In genomic region chr3:39220011-39220706, GRCm38 (mm10) we compare ENCODE assay signal across 7 mouse cellular contexts.
DNase-seq lines count a peak whose midpoint lies in the region; ATAC-seq lines count a peak whose summit lies in the region.

No protein-coding gene starts in this region.

- intact Hi-C loops in heart, postnatal 25 days (cut with DNase I) = loop anchor here (2.0 kb wide), 1 partner anchor 335 kb away; no protein-coding TSS in a partner anchor

- H3K27me3 ChIP-seq in embryonic facial prominence, embryonic 13.5 days = no peaks in the 10 kb centered on the region
- H3K27me3 ChIP-seq in limb, embryonic 12.5 days = no peaks in the 10 kb centered on the region

- 47% methylated on average over 10 of the region's 10 CpGs for WGBS in embryonic facial prominence, embryonic 13.5 days
- WGBS in limb, embryonic 12.5 days = 51% methylated on average over 10 of the region's 10 CpGs

- H3K4me3 ChIP-seq in embryonic facial prominence, embryonic 13.5 days = no peak overlapping the region
- no peak overlapping the region for H3K4me3 ChIP-seq in limb, embryonic 12.5 days (replicated peaks)

- DNase-seq in adrenal gland, adult 2 months = peak; percentile 56
- peak; percentile 55 for DNase-seq in heart, postnatal 25 days (ENCODE audit: low spot score)
- DNase-seq in neural tube, embryonic 10.5 days (ENCODE audit: extremely low spot score, low spot score) = peak; percentile 51
- no peak for DNase-seq in cerebellum, postnatal 4 days (ENCODE audit: low spot score in 2 of 2)

- H3K9me3 ChIP-seq in embryonic facial prominence, embryonic 13.5 days = no peaks in the 10 kb centered on the region
- H3K9me3 ChIP-seq in limb, embryonic 12.5 days = no peaks in the 10 kb centered on the region

- no peak overlapping the region for H3K9ac ChIP-seq in embryonic facial prominence, embryonic 13.5 days
- no peak overlapping the region for H3K9ac ChIP-seq in limb, embryonic 12.5 days (replicated peaks)

- peak overlapping the region; percentile 2; the same call in 1 of the 2 replicates for H3K4me2 ChIP-seq in embryonic facial prominence, embryonic 13.5 days
- no peak overlapping the region for H3K4me2 ChIP-seq in limb, embryonic 12.5 days

- 0 out of 2 replicates have a peak, but pooled peaks have one; percentile 20 for ATAC-seq in embryonic facial prominence, embryonic 13.5 days (ENCODE audit: insufficient number of reproducible peaks, insufficient read depth, low FRiP score, low TSS enrichment, low read depth)
- no peak for ATAC-seq in limb, embryonic 12.5 days (ENCODE audit: insufficient number of reproducible peaks, insufficient read depth, low FRiP score, low TSS enrichment, low read depth)
- ATAC-seq in megakaryocyte progenitor cell, adult 5-6 weeks (replicated peaks; ENCODE audit: poor library complexity) = no peak

- no peaks in the 10 kb centered on the region for H3K36me3 ChIP-seq in embryonic facial prominence, embryonic 13.5 days
- no peaks in the 10 kb centered on the region for H3K36me3 ChIP-seq in limb, embryonic 12.5 days

- H3K27ac ChIP-seq in embryonic facial prominence, embryonic 13.5 days = no peak overlapping the region
- H3K27ac ChIP-seq in limb, embryonic 12.5 days = peak overlapping the region; percentile 41; the same call in 1 of the 2 replicates

- H3K4me1 ChIP-seq in embryonic facial prominence, embryonic 13.5 days = 0 out of 2 replicates have a peak, but pooled peaks cover 3% of the 10 kb centered on the region
- peaks cover 10% of the 10 kb centered on the region for H3K4me1 ChIP-seq in limb, embryonic 12.5 days (replicated peaks)

Comparison
In these comparisons a context has a peak if more than half of its experiments do, and no peak if none do; other contexts are left out.
1. DNase-seq: peak in adrenal gland, adult 2 months (single experiment), heart, postnatal 25 days (single experiment) and neural tube, embryonic 10.5 days (single experiment); none in cerebellum, postnatal 4 days (0 of 2).